Mouse (Mus musculus): ENCODE measurements around the gene Rbm34. TPM values are rescaled to one million over a fixed set of nuclear protein-coding genes. Genes with fewer than 3 reads are reported as not detected.

The Rbm34 gene
- total and polyA plus RNA-seq, 3 experiments = 25.9 TPM; not detected in 1

GRCm38 (mm10) chr8:126921432-126921831, 49.4 kb downstream of the Rbm34 start:
- no peak overlapping the region for H3K27ac ChIP-seq (ENCODE audit: control insufficient read depth, low read depth, low read length)
- no peak overlapping the region for H3K9ac ChIP-seq (ENCODE audit: control insufficient read depth, low read depth, low read length, poor library complexity, severe bottlenecking)
- no peak overlapping the region for H3K4me3 ChIP-seq (ENCODE audit: control insufficient read depth in 1 of 2, insufficient read depth in 1 of 2, low read depth in 2 of 2, low read length in 2 of 2)
- H3K4me1 ChIP-seq (ENCODE audit: control insufficient read depth in 1 of 2, insufficient read depth in 2 of 2, low read length in 2 of 2) = no peaks in the 10 kb centered on the region
- H3K9me3 ChIP-seq (replicated peaks; ENCODE audit: insufficient read depth, low read length) = no peaks in the 10 kb centered on the region
- DNase-seq (ENCODE audit: low read depth, low spot score) = no peak
- no peaks in the 10 kb centered on the region; a peak in 2 of 4 replicates for H3K36me3 ChIP-seq (ENCODE audit: control insufficient read depth in 1 of 2, insufficient read depth in 2 of 2, low read length in 2 of 2)
- no peaks in the 10 kb centered on the region for H3K79me2 ChIP-seq (ENCODE audit: control insufficient read depth, insufficient read depth, low read length, poor library complexity)
- no peaks in the 10 kb centered on the region for H3K27me3 ChIP-seq (ENCODE audit: control insufficient read depth in 1 of 2, insufficient read depth in 2 of 2, low read length in 2 of 2)
- TF ChIP-seq POLR2A (IDR thresholded peaks at IDR 0.05; ENCODE audit: control insufficient read depth in 1 of 2, insufficient read depth in 1 of 2, low read depth in 1 of 2, low read length in 2 of 2, poor library complexity in 1 of 2) (no peak), MEF2A (IDR thresholded peaks at IDR 0.05; ENCODE audit: extremely low read depth, insufficient replicate concordance, low read depth, low read length, poor library complexity, severe bottlenecking) (no peak), NRF1 (IDR thresholded peaks at IDR 0.05; ENCODE audit: insufficient read depth, low read depth, low read length, poor library complexity, severe bottlenecking) (no peak), ETS1 (IDR thresholded peaks at IDR 0.05; ENCODE audit: low read depth, low read length) (no peak), MAFK (IDR thresholded peaks at IDR 0.05; ENCODE audit: borderline replicate concordance, low read depth, low read length) (no peak)

- H3K4me1 ChIP-seq (ENCODE audit: control insufficient read depth in 1 of 2, insufficient read depth in 2 of 2, low read length in 2 of 2) = no peaks in the 10 kb centered on the region
These were observed 50.0 kb downstream of the Rbm34 start for GRCm38 (mm10) chr8:126920845-126921244.

More at GRCm38 (mm10) chr8:126920845-126921244, 50.0 kb downstream of the Rbm34 start:
- Histone ChIP-seq H3K9ac (ENCODE audit: control insufficient read depth, low read depth, low read length, poor library complexity, severe bottlenecking) (no peak overlapping the region), H3K79me2 (ENCODE audit: control insufficient read depth, insufficient read depth, low read length, poor library complexity) (no peaks in the 10 kb centered on the region), H3K9me3 (replicated peaks; ENCODE audit: insufficient read depth, low read length) (no peaks in the 10 kb centered on the region), H3K36me3 (ENCODE audit: control insufficient read depth in 1 of 2, insufficient read depth in 2 of 2, low read length in 2 of 2) (no peaks in the 10 kb centered on the region; a peak in 2 of 4 replicates), H3K4me3 (ENCODE audit: control insufficient read depth in 1 of 2, insufficient read depth in 1 of 2, low read depth in 2 of 2, low read length in 2 of 2) (no peak overlapping the region), H3K27me3 (ENCODE audit: control insufficient read depth in 1 of 2, insufficient read depth in 2 of 2, low read length in 2 of 2) (no peaks in the 10 kb centered on the region), H3K27ac (ENCODE audit: control insufficient read depth, low read depth, low read length) (no peak overlapping the region)
- TF ChIP-seq POLR2AphosphoS2 (IDR thresholded peaks at IDR 0.05; ENCODE audit: low read length) (no peak), POLR2A (IDR thresholded peaks at IDR 0.05; ENCODE audit: control insufficient read depth in 1 of 2, insufficient read depth in 1 of 2, low read depth in 1 of 2, low read length in 2 of 2, poor library complexity in 1 of 2) (no peak), USF2 (IDR thresholded peaks at IDR 0.05; ENCODE audit: borderline replicate concordance in 1 of 2, insufficient read depth in 1 of 2, low read depth in 1 of 2, low read length in 2 of 2) (no peak), TAL1 (IDR thresholded peaks at IDR 0.05; ENCODE audit: low read length) (no peak), ZC3H11A (IDR thresholded peaks at IDR 0.05; ENCODE audit: low read depth, low read length) (peak; percentile 72), MEF2A (IDR thresholded peaks at IDR 0.05; ENCODE audit: extremely low read depth, insufficient replicate concordance, low read depth, low read length, poor library complexity, severe bottlenecking) (no peak), CHD2 (IDR thresholded peaks at IDR 0.05; ENCODE audit: low read length) (no peak), BHLHE40 (IDR thresholded peaks at IDR 0.05; ENCODE audit: borderline replicate concordance, low read depth, low read length) (0 out of 2 replicates have a peak, but pooled peaks have one; percentile 7), MYB (IDR thresholded peaks at IDR 0.05; ENCODE audit: low read depth, low read length) (no peak), MAX (IDR thresholded peaks at IDR 0.05; ENCODE audit: low read length) (no peak), SMC3 (IDR thresholded peaks at IDR 0.05; ENCODE audit: low read depth, low read length) (peak; percentile 85), JUND (IDR thresholded peaks at IDR 0.05; ENCODE audit: low read depth, low read length) (no peak), POLR2AphosphoS5 (IDR thresholded peaks at IDR 0.05; ENCODE audit: borderline replicate concordance, low read depth, low read length) (no peak), RAD21 (IDR thresholded peaks at IDR 0.05; ENCODE audit: low read depth, low read length) (peak; percentile 86), NELFE (IDR thresholded peaks at IDR 0.05; ENCODE audit: low read depth, low read length) (no peak), ZNF384 (IDR thresholded peaks at IDR 0.05; ENCODE audit: low read depth, low read length) (no peak), TCF12 (IDR thresholded peaks at IDR 0.05; ENCODE audit: low read depth, low read length) (no peak), EP300 (IDR thresholded peaks at IDR 0.05; ENCODE audit: low read depth in 1 of 2, low read length in 2 of 2) (no peak), CTCF (IDR thresholded peaks at IDR 0.05 in 2 of 3, conservative IDR thresholded peaks at IDR 0.05 in 1 of 3; ENCODE audit: control insufficient read depth in 1 of 3, insufficient read depth in 1 of 3, low read depth in 2 of 3, low read length in 3 of 3, poor library complexity in 1 of 3, severe bottlenecking in 1 of 3) (peak; percentile 32 to 87 (median 64); a peak in 5 of 6 replicates), CHD1 (IDR thresholded peaks at IDR 0.05; ENCODE audit: low read depth, low read length) (no peak), UBTF (IDR thresholded peaks at IDR 0.05; ENCODE audit: borderline replicate concordance, insufficient read depth, low read depth, low read length) (no peak), ELF1 (IDR thresholded peaks at IDR 0.05; ENCODE audit: low read depth, low read length) (no peak), KAT2A (conservative IDR thresholded peaks at IDR 0.05; ENCODE audit: low read depth, low read length) (no peak), ETS1 (IDR thresholded peaks at IDR 0.05; ENCODE audit: low read depth, low read length) (no peak), MYC (IDR thresholded peaks at IDR 0.05; ENCODE audit: low read depth, low read length) (no peak), ZMIZ1 (IDR thresholded peaks at IDR 0.05; ENCODE audit: low read depth, low read length) (no peak), SIN3A (IDR thresholded peaks at IDR 0.05; ENCODE audit: low read length) (no peak), GABPA (IDR thresholded peaks at IDR 0.05; ENCODE audit: low read depth, low read length) (no peak)
- peak; percentile 61 for DNase-seq (ENCODE audit: low read depth, low spot score)
